Mouse (Mus musculus) T-cell, adult 66 days (primary cell): ENCODE measurements around the gene Cd70. TPM values are rescaled to one million over a fixed set of nuclear protein-coding genes. Genes with fewer than 3 reads are reported as not detected.

Experiments used
- total RNA-seq, 2 experiments: library from RNA; stranded (reverse); gene quantifications; 3 replicates in 1 of 2; 4 replicates in 1 of 2; pipeline ENCODE4 v1.2.4; 2023

Gene Cd70
- total RNA-seq = not detected

DNA sequence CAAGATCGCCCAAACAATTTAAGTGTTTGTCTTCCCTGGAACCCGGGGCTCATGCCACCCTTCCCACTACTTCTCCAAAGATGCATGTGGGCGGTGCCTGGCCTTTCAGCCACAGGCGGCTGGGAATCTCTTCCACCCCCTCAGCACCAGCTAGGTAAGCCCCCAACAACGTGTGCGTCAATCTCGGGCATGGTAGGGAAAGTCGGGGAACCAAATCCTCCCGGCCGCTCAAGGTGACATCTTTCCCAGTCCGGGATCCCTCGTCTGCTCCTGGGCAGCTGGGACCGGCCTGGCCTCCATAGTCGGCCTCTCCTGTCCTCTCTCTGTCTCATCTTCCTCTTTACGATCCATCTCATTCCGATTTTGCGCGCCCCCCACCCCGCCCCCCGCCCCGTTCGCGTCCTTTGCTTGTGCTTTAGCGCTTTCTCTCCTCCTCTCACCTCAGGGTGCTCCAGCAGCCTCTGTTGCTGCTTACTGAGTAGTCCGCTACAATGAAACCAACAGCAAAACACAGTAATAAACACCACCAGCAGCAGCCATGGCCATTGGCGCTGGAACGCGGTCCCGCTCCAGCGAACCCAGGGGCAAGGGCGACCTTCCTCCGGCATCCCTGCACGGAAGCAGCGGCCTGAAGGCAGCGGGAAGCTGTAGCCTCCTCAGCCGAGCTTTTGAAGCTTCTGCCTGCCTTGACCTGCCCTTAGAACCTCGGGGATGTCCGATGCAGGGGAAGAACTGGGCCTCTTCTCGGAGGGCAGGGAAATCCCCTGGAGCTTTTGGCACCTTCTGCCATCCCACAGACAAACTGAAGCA lies at the start of gene Cd70:
Cd70 (minus strand) TSS at position 784 of the 810 bp plus-strand sequence.

DNA sequence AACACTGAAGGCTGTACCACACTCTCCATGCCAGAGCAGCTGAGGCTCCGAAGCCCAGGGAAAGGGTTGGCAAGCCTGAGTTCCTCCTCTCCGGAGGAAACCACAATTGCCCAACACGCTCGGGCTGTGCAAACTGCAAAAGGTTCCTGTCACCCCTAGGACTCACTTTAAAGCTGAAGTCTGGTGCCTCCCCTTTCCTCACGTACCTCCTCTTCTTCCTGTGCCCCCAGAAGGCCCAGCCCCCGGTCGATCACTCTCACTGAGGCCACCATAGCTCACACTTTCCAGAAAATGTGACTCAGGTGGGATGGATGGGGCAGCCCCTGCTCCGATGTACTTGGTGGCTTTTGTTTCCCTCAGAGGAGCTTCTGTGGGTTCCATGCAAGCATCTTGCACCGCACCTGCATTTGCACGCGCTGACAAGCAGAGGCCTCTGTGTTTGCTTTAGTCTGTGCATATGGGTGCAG lies 44.5 kb upstream of the Cd70 start, which contains the start of gene Tnfsf14:
Tnfsf14 (minus strand) TSS at position 137 of the 467 bp plus-strand sequence.

DNA sequence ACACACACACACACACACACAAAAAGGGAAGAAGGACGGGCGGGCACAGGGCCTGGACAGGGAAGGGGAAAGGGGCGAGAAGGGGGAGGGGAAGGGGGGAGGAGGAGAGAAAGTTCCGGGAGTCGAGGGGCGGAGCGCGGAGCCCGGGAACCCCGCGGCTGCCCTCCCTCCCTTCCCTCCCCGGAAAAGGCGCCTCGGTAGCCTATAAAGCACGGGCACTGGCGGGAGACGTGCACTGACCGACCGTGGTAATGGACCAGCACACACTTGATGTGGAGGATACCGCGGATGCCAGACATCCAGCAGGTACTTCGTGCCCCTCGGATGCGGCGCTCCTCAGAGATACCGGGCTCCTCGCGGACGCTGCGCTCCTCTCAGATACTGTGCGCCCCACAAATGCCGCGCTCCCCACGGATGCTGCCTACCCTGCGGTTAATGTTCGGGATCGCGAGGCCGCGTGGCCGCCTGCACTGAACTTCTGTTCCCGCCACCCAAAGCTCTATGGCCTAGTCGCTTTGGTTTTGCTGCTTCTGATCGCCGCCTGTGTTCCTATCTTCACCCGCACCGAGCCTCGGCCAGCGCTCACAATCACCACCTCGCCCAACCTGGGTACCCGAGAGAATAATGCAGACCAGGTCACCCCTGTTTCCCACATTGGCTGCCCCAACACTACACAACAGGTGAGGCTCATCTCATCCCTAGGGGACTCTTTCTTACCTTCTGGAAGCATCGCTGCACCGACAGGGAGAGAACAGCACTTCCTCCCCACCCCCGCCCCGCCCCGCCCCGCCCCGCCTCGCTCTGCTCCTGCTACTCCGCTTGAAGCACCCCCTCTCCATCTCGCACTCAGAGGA lies 44.2 kb downstream of the Cd70 start, which contains the start of gene Tnfsf9:
Tnfsf9 (plus strand) TSS at position 145 of the 854 bp plus-strand sequence.

Other genes with a start within 250 kb of the Cd70 start
- 10 to 100 TPM; 38.4 to 44.5 TPM for gene Mllt1, start 214.4 kb downstream of the Cd70 start, total RNA-seq
- gene Acer1, start 167.7 kb downstream of the Cd70 start, total RNA-seq = not detected
- 10 to 100 TPM; 31.2 to 33.7 TPM for gene Clpp, start 159.5 kb downstream of the Cd70 start, total RNA-seq
- gene Alkbh7, start 152.4 kb downstream of the Cd70 start, total RNA-seq = 10 to 100 TPM; 12.5 to 13.6 TPM
- gene Pspn, start 149.8 kb downstream of the Cd70 start, total RNA-seq = 1 to 10 TPM; 2.4 to 2.7 TPM
- gene Gtf2f1, start 138.5 kb downstream of the Cd70 start, total RNA-seq = 10 to 100 TPM; 51.1 to 57.4 TPM
- not detected for gene Gm17949, start 138.3 kb downstream of the Cd70 start, total RNA-seq
- 100 to 1,000 TPM; 134 to 144 TPM for gene Khsrp, start 118.3 kb downstream of the Cd70 start, total RNA-seq
- gene Slc25a41, start 108.1 kb downstream of the Cd70 start, total RNA-seq = not detected
- gene Crb3, start 90.7 kb downstream of the Cd70 start, total RNA-seq = 1 to 10 TPM in 1 of 2 experiments, under 1 TPM in 1; 0.99 to 1.6 TPM
- gene Slc25a23, start 89.9 kb downstream of the Cd70 start, total RNA-seq = 10 to 100 TPM; 27.8 to 38.7 TPM
- 100 to 1,000 TPM; 182 to 245 TPM for gene Dennd1c, start 71.3 kb downstream of the Cd70 start, total RNA-seq
- 1 to 10 TPM; 1.4 to 1.5 TPM for gene Tubb4a, start 62.0 kb downstream of the Cd70 start, total RNA-seq
- 1 to 10 TPM; 2.0 to 3.2 TPM for gene Tnfsf9, start 44.5 kb downstream of the Cd70 start, total RNA-seq
- gene Tnfsf14, start 44.4 kb upstream of the Cd70 start, total RNA-seq = 10 to 100 TPM in 1 of 2 experiments, 1 to 10 TPM in 1; 7.2 to 13.8 TPM
- gene C3, start 78.4 kb upstream of the Cd70 start, total RNA-seq = 1 to 10 TPM in 1 of 2 experiments, under 1 TPM in 1; 0.71 to 3.3 TPM
- 10 to 100 TPM; 40.9 to 47.9 TPM for gene Gpr108, start 98.7 kb upstream of the Cd70 start, total RNA-seq
- 1 to 10 TPM; 5.8 to 5.9 TPM for gene Trip10, start 99.7 kb upstream of the Cd70 start, total RNA-seq
- 100 to 1,000 TPM; 169 to 171 TPM for gene Vav1, start 129.3 kb upstream of the Cd70 start, total RNA-seq
- gene Adgre1, start 208.9 kb upstream of the Cd70 start, total RNA-seq = 1 to 10 TPM in 1 of 2 experiments, under 1 TPM in 1; 0.98 to 6.7 TPM